Mouse (Mus musculus) liver, embryonic 14.5 days (tissue): Measurements from ENCODE around the gene Dync2li1.

Experiments used
- CTCF ChIP-seq: IDR thresholded peaks from 2 replicates; pipeline ENCODE4 v1.5.1; 2016; ENCODE audit warnings: antibody characterized with exemption, low read depth, control low read depth
- EP300 ChIP-seq: IDR thresholded peaks from 2 replicates; pipeline ENCODE4 v1.6.1; 2016; ENCODE audit warnings: antibody characterized with exemption, low read depth

DNA sequence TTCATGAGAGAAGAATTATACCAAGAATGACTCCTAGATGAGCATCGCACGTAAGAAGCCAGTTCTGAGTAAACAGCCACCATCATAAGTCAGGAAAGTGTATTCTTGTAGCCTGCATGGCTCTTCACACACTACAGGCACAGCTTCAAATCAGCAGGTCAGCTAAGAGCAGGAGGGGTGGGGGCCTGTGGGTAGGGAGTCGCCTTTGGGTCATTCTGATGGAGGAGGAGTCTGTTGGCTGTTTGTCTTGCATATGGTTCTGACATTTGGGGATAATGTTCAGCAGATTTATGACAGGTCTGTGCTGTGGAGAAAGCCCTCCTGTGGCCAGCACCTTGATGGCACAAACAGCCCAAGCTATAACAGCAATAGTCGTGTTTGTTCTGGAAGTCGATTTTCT is 29.9 kb downstream of the Dync2li1 start:
- TF ChIP-seq CTCF (no peak), EP300 (no peak)
